Mouse (Mus musculus) E14TG2a.4 (cell line): ENCODE measurements around the gene Cdkl1.
A peak's percentile ranks its signal among the peaks of the same experiment; 100 is the strongest.

Experiments used
- H3K27me3 ChIP-seq: 2 replicates; pipeline ENCODE4 v1.6.1; 2014; ENCODE audit warnings: low read length, control low read depth; ENCODE audit not compliant: insufficient read depth
- H3K36me3 ChIP-seq: 2 replicates; pipeline ENCODE4 v1.6.1; 2014; ENCODE audit warnings: low read length, control low read depth; ENCODE audit not compliant: insufficient read depth
- H3K4me1 ChIP-seq: replicated peaks from 2 replicates; pipeline ENCODE4 v1.6.1; 2014; ENCODE audit warnings: low read depth, low read length, control low read depth
- H3K4me3 ChIP-seq: replicated peaks from 2 replicates; pipeline ENCODE4 v1.5.1; 2014; ENCODE audit warnings: mild to moderate bottlenecking, low read length
- H3K9me3 ChIP-seq: 2 replicates; pipeline ENCODE4 v1.6.1; 2014; ENCODE audit warnings: low read length, control low read depth
- CTCF ChIP-seq: conservative IDR thresholded peaks from 2 replicates; pipeline ENCODE4 v1.5.1; 2014; ENCODE audit warnings: low read length
- NANOG ChIP-seq: IDR thresholded peaks from 2 replicates; pipeline ENCODE4 v1.6.1; 2014; ENCODE audit warnings: borderline replicate concordance, low read length, mixed read lengths
- POU5F1 ChIP-seq: IDR thresholded peaks from 2 replicates; pipeline ENCODE4 v1.6.1; 2014; ENCODE audit warnings: low read length, borderline replicate concordance

The Cdkl1 gene

DNA sequence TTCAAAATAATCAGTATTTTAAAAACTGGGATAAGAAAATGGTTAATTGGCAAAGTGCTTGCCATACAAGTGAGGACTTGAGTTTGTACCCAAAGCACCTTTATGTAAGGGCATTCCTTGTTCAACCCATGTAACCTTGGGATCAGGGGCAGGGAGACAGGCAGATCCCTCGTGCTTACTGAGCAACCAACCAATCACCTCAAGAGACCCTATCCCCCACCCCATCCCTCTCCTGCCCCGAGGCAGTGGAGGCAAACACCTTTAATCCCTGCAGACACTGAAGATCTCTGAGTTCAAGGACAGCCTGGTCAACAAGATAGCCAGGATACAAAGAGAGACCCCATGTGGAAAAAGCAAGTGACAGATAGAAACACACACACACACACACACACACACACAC, 67.7 kb downstream of the Cdkl1 start:
- Histone ChIP-seq H3K9me3 (peaks cover 46% of the 10 kb centered on the region), H3K36me3 (peaks cover 47% of the 10 kb centered on the region), H3K4me1 (peaks cover 26% of the 10 kb centered on the region), H3K27me3 (no peaks in the 10 kb centered on the region), H3K4me3 (peak overlapping the region; percentile 88)
- TF ChIP-seq POU5F1 (no peak), CTCF (no peak), NANOG (no peak)

DNA sequence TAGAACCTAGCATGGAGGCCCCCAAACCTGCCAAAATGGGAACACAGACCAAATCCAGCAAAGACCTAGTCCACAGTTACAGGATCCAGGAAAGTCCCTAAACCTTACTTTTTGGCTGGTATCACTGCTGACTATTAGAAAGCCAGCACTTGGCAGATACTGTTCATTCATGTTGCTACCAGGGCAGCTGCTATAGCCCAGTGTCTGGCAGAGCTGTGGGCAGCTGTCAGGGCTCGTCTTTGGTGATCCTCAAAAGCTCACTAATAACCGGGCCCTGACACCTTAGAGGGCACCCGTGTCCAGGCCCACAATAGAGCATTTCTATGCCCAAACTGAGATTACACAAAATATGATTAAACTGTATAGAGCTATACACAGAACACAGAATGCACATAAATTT, 68.2 kb downstream of the Cdkl1 start:
- no peak overlapping the region for H3K4me3 ChIP-seq
- no peaks in the 10 kb centered on the region for H3K27me3 ChIP-seq

DNA sequence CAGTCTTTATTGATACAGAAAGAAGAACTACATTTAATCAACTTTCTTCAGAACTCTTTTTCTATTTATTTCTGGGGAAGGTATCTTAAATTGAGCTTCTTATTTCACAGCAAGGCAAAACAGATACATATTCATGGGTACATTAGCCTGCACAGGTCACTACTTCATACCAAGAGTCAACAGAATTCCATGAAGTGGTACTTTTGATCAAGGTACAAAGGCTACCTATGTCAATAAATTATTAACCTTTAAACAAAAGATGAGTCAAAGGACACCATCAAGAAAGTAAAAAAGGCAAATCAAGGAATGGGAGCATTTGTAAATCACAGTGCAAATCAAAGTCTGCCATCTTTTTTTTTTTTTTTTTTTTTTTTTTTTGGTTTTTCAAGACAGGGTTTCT, 77.4 kb downstream of the Cdkl1 start:
- Histone ChIP-seq H3K27me3 (no peaks in the 10 kb centered on the region), H3K9me3 (peaks cover 36% of the 10 kb centered on the region), H3K4me1 (no peaks in the 10 kb centered on the region), H3K4me3 (no peak overlapping the region), H3K36me3 (peaks cover 59% of the 10 kb centered on the region)
- no peak for TF ChIP-seq POU5F1
- TF ChIP-seq CTCF, result no peak
- TF ChIP-seq NANOG, result no peak

More for the DNA sequence above, 68.2 kb downstream of the Cdkl1 start:
- TF ChIP-seq NANOG (no peak), POU5F1 (no peak), CTCF (no peak)
- peaks cover 50% of the 10 kb centered on the region for H3K36me3 ChIP-seq
- peaks cover 26% of the 10 kb centered on the region for H3K4me1 ChIP-seq
- H3K9me3 ChIP-seq, result peaks cover 51% of the 10 kb centered on the region

DNA sequence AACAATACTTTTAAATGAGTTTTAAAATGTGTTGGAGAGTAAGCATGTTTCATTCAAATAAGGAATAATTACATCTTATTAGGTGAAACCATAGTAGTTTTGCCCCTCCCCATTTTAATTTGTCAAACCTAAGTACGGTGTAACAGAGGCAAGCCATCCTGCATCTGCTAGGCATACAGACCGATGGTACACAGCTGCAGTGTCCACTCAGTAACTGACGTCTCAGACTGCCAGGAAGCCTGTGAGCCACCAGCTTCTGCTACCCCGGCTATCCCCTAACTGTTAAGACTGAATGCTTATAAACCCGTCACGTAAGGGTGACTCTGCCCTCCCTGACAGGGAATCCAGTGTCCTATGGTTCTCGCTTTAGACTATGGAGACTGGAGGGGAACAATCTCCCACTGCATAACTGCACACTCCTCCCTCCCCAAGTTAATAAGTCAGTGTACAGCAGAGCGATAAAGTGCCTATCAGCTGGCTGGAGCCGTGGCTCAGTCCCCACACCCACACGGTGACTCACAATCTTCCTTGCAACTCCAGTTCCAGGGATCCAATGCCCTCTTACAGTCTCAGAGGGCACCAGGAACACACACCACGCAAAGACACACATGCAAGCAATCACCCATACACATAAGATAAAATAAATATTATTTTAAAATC, 86.1 kb downstream of the Cdkl1 start:
- no peak overlapping the region for H3K4me3 ChIP-seq

DNA sequence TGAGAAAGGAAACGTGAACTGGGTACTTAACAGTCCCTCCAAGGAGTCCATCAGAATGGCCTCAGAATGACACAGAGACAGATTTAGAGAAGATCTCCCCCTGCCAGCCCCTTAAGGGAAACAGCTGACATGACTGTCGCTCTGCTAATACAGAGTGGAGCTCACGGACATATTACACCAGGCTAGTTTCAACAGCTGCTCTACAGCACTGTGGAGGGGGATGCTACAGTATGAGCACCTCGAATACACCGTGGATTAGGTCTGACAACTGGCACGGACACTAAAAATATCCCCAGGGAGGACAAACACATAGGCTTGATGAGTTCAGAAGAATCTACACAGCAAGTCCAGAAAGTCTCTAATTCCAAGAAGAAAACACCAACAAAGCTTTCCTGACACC, 92.7 kb downstream of the Cdkl1 start:
- Histone ChIP-seq H3K4me1 (peaks cover 27% of the 10 kb centered on the region), H3K27me3 (no peaks in the 10 kb centered on the region), H3K9me3 (no peaks in the 10 kb centered on the region), H3K36me3 (peaks cover 55% of the 10 kb centered on the region), H3K4me3 (no peak overlapping the region)
- TF ChIP-seq CTCF (no peak), NANOG (no peak), POU5F1 (no peak)

More for the DNA sequence above, 86.1 kb downstream of the Cdkl1 start:
- H3K27me3 ChIP-seq, result no peaks in the 10 kb centered on the region
- H3K4me1 ChIP-seq, result peaks cover 7% of the 10 kb centered on the region; the same call in 1 of the 2 replicates
- TF ChIP-seq POU5F1 (no peak), NANOG (no peak), CTCF (no peak)
- no peaks in the 10 kb centered on the region for H3K9me3 ChIP-seq
- peaks cover 59% of the 10 kb centered on the region for H3K36me3 ChIP-seq
